Mouse (Mus musculus) intestine, postnatal 0 days (tissue): ENCODE measurements at regions not wholly inside any gene's neighbourhood (a gene's known extent, or its start where the extent isn't known, plus 50 kb on each side); places are given as distances from the start of the nearest gene placed in this dataset.

Source experiments
- ATAC-seq: fragments of 200-750 bp; cut with Nextera tagmentation; 2 replicates; pipeline ENCODE4 v1.8.0; 2017; ENCODE audit warnings: mild to moderate bottlenecking, moderate TSS enrichment, moderate library complexity
- H3K27ac ChIP-seq: fragments of 300-500 bp; sonication (generic); 2 replicates; pipeline ENCODE4 v1.5.1; 2014; ENCODE audit warnings: mild to moderate bottlenecking, low read depth, low read length, moderate library complexity
- H3K27me3 ChIP-seq: fragments of 300-500 bp; sonication (generic); replicated peaks from 2 replicates; pipeline ENCODE4 v1.6.1; 2014; ENCODE audit warnings: low read length, mixed read lengths; ENCODE audit not compliant: control insufficient read depth, insufficient read depth
- H3K36me3 ChIP-seq: fragments of 300-500 bp; sonication (generic); 2 replicates; pipeline ENCODE4 v1.6.1; 2014; ENCODE audit warnings: mild to moderate bottlenecking, moderate library complexity; ENCODE audit not compliant: control insufficient read depth, insufficient read depth
- H3K4me1 ChIP-seq: fragments of 300-500 bp; sonication (generic); replicated peaks from 2 replicates; pipeline ENCODE4 v1.6.1; 2014; ENCODE audit warnings: antibody characterized with exemption, low read length, mixed read lengths; ENCODE audit not compliant: control insufficient read depth, insufficient read depth
- H3K4me2 ChIP-seq: fragments of 300-500 bp; sonication (generic); replicated peaks from 2 replicates; pipeline ENCODE4 v1.6.1; 2014; ENCODE audit warnings: low read depth, mild to moderate bottlenecking, moderate library complexity
- H3K4me3 ChIP-seq: fragments of 300-500 bp; sonication (generic); 2 replicates; pipeline ENCODE4 v1.5.1; 2014; ENCODE audit warnings: low read depth, low read length
- H3K9ac ChIP-seq: fragments of 300-500 bp; sonication (generic); 2 replicates; pipeline ENCODE4 v1.6.1; 2014; ENCODE audit warnings: mild to moderate bottlenecking, low read depth, low read length
- H3K9me3 ChIP-seq: fragments of 300-500 bp; sonication (generic); 2 replicates; pipeline ENCODE4 v1.6.1; 2016; ENCODE audit warnings: mixed run types; ENCODE audit not compliant: control insufficient read depth
- CTCF ChIP-seq: sonication (generic); IDR thresholded peaks from 2 replicates; pipeline ENCODE4 v1.5.1; 2016; ENCODE audit warnings: low read depth, mild to moderate bottlenecking, control low read depth, antibody characterized with exemption, moderate library complexity
- WGBS: fragments of 180-500 bp; shearing (Covaris S2); extraction: QIAGEN DNeasy Blood & Tissue Kit; methylation state at CpG from one replicate; pipeline ENCODE4 v1.1.7; 2014; 5-methylcytosine and 5-hydroxymethylcytosine counted together

DNA sequence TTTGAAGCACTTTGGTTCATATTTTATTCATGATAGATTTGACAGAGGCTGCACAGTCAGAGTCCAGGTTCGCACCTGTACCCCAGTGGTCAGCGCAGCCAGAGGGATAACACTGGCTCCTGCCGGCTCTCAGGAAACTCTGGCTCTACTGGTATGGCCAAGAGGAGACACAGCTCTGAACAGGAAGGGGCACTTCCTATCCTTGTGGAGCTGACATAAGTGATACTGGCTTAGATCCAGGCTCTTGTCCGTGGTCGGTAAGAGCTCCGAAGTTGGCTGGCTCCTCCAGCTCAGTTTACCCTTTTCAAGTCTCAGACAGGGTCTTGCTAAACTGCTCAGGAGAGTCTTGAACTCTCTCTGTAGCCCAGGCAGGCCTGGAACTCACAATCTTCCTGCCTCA lies 113.6 kb upstream of the Med13l start:
- Histone ChIP-seq H3K4me1 (no peaks in the 10 kb centered on the region), H3K27ac (no peak overlapping the region), H3K9me3 (no peaks in the 10 kb centered on the region), H3K4me3 (no peak overlapping the region), H3K36me3 (no peaks in the 10 kb centered on the region), H3K27me3 (no peaks in the 10 kb centered on the region), H3K4me2 (no peak overlapping the region), H3K9ac (no peak overlapping the region)
- 76% methylated on average over 6 of the region's 6 CpGs for WGBS
- TF ChIP-seq CTCF: no peak
- ATAC-seq: no peak

DNA sequence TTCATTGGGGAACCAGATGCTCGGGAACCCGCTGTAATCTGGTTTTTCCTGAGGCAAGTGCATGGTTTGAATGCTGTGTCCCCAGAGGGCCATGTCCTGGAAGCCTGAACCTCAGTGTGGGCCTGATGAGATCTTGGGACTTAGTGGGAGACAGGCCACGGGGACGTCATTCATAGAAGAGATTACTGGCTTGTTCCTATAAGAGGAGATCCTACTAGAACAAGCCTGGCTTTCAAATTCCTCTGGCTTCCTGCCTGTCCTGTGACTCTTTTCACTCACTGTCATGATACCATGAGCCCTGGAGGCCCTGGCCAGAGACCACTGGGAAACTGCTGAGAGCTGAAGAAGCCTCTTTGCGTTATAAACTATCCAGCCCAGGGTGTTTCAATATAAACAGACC lies 113.1 kb upstream of the Med13l start:
- no peak for TF ChIP-seq CTCF
- Histone ChIP-seq H3K27me3 (no peaks in the 10 kb centered on the region), H3K27ac (no peak overlapping the region), H3K4me1 (no peaks in the 10 kb centered on the region), H3K9me3 (no peaks in the 10 kb centered on the region), H3K4me2 (no peak overlapping the region), H3K9ac (no peak overlapping the region), H3K36me3 (no peaks in the 10 kb centered on the region), H3K4me3 (no peak overlapping the region)
- no peak for ATAC-seq
- 73% methylated on average over 5 of the region's 5 CpGs for WGBS

DNA sequence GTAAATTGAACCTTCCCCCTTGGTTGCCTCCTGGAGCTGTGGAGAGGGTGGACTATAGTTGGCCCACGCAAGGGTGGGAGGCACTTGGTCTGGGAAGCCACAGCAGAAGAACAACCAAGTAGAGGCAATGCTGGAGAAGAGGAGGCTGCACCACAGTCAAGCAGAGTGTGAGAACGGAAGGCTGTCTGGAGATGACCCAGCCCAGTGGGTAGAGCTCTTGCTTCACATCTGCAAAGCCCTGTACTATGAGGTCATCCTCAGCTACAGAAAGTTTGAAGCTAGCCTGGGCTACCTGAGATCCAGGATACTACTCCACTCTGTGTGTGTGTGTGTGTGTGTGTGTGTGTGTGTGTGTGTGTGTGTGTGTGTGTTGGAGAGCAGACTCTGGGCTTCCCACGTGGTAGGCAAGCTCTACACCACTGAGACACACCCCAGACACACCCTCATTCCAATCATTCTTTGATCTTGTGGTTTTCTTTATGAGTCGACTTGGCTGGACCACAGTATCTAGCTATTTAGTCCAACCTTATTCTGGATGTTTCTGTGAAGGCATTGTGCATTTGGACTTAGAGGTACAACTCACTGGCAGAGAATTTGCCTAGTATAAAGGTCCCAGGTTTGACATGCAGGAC lies 111.5 kb upstream of the Med13l start:
- Histone ChIP-seq H3K4me2 (no peak overlapping the region), H3K36me3 (no peaks in the 10 kb centered on the region), H3K27me3 (no peaks in the 10 kb centered on the region), H3K4me1 (no peaks in the 10 kb centered on the region), H3K9me3 (no peaks in the 10 kb centered on the region), H3K4me3 (no peak overlapping the region), H3K27ac (no peak overlapping the region), H3K9ac (no peak overlapping the region)
- no peak for TF ChIP-seq CTCF
- ATAC-seq: peak; percentile 36; the same call in 1 of the 2 replicates
- 54% methylated on average over 4 of the region's 4 CpGs for WGBS

DNA sequence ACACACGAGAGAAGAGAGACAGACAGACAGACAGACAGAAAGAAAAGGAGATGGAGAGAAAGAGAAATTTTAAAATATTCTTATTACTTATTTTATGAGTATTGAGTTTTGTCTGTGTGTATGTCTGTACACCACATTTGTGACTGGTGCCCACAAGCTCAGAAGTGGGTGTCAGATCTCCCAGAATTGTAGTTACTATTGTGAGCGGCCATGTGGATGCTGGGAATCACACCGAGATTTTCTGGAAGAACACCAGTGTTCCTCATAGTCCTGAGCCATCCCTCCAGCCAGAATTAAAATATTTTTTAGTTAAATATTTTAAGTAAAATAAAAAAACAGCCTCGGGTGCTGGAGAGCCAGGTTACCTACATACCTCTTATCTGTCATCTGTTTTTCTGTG lies 110.6 kb upstream of the Med13l start:
- H3K4me2 ChIP-seq: no peak overlapping the region
- H3K36me3 ChIP-seq: no peaks in the 10 kb centered on the region
- WGBS: 79% methylated on average over 4 of the region's 4 CpGs
- no peak overlapping the region for H3K27ac ChIP-seq
- no peaks in the 10 kb centered on the region for H3K9me3 ChIP-seq
- H3K4me1 ChIP-seq: no peaks in the 10 kb centered on the region
- no peak for TF ChIP-seq CTCF
- ATAC-seq: no peak
- no peaks in the 10 kb centered on the region for H3K27me3 ChIP-seq
- no peak overlapping the region for H3K9ac ChIP-seq
- no peak overlapping the region for H3K4me3 ChIP-seq

DNA sequence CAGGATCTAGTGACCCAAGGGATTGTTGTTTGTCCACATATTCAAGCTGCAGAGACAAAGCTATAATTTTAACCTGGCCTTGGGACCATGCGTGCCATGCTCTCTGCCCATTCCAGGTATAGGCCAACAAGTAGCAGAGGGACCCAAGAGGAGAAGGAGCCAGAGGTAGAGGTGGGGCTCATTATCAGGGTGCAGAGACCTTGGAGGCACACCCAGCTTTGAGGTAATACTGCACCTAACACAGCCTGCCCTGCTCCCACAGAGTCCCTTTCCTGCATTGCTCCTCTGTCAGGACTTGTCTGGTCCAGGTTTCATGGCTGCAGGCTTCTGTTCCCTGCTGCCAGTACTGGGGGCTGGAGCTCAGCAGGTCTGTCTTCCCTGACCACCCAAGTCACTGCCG lies 108.4 kb upstream of the Med13l start:
- no peak for ATAC-seq
- no peak for TF ChIP-seq CTCF

DNA sequence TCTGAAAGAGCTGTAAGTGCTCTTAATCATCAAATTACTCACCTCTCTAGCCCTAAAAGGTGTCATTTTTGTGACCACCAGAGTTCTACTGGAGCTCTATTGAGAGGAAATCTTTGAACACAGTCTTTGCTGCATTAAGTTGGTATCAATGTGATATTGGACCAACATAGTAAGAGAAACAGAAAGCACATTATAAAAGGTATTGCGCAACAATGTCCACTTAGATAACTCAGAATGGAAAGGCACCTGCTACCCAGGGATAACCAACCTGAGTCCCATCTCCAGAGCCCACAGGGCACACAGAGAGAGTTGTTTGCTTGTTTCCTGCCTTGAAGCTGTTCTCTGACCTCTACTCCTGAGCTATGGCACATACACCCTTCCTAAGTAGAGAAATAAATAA lies 106.4 kb upstream of the Med13l start:
- H3K9ac ChIP-seq: no peak overlapping the region
- H3K4me1 ChIP-seq: 0 out of 2 replicates have a peak, but pooled peaks cover 3% of the 10 kb centered on the region
- H3K27me3 ChIP-seq: no peaks in the 10 kb centered on the region
- 92% methylated on average over 1 of the region's 1 CpGs for WGBS
- H3K9me3 ChIP-seq: no peaks in the 10 kb centered on the region
- no peak overlapping the region for H3K4me2 ChIP-seq
- H3K27ac ChIP-seq: no peak overlapping the region
- ATAC-seq: no peak
- TF ChIP-seq CTCF: no peak
- H3K36me3 ChIP-seq: no peaks in the 10 kb centered on the region
- no peak overlapping the region for H3K4me3 ChIP-seq

More for the DNA sequence above, 108.4 kb upstream of the Med13l start:
- Histone ChIP-seq H3K4me2 (no peak overlapping the region), H3K27me3 (no peaks in the 10 kb centered on the region), H3K9me3 (no peaks in the 10 kb centered on the region), H3K4me1 (no peaks in the 10 kb centered on the region), H3K36me3 (no peaks in the 10 kb centered on the region), H3K27ac (no peak overlapping the region), H3K4me3 (no peak overlapping the region), H3K9ac (no peak overlapping the region)
- WGBS: 44% methylated on average over 2 of the region's 2 CpGs
